Mouse (Mus musculus): ENCODE results near the gene Uspl1. TPM values are rescaled to one million over a fixed set of nuclear protein-coding genes. Genes with fewer than 3 reads are reported as not detected.

Gene Uspl1
- polyA plus RNA-seq, 1 experiment from 2014 or later = 31.1 TPM

DNA sequence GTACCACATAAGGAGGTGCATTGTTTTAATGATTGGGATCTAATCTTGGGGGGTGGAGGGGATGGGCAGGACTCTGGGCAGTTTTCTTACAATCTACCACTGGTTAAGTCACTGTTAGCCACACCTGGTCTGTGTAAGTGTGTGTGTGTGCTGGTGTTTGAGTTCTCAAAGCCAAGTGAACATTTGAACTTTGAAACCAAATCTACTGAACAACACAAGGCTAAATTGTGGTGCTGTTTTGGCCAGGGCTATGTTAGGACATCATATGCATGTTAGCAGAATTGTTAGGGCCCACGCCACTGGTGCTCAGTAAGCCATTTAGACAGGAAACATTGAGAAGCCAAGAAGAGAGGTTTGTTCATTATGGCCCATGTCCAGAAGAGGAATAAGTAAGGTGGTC, 14.6 kb downstream of the Uspl1 start:
- no peak overlapping the region for H3K9ac ChIP-seq (ENCODE audit: low read depth, low read length)
- no peaks in the 10 kb centered on the region for H3K27me3 ChIP-seq (replicated peaks; ENCODE audit: control insufficient read depth, insufficient read depth, low read length)
- H3K4me2 ChIP-seq (ENCODE audit: low read depth, low read length) = no peak overlapping the region
- 97% methylated on average over 1 of the region's 1 CpGs for WGBS
- no peak overlapping the region for H3K4me3 ChIP-seq (ENCODE audit: low read length)
- no peak for ATAC-seq
- no peak overlapping the region for H3K27ac ChIP-seq (ENCODE audit: low read length)
- H3K9me3 ChIP-seq (ENCODE audit: control insufficient read depth, low read length) = no peaks in the 10 kb centered on the region
- H3K4me1 ChIP-seq (ENCODE audit: control insufficient read depth, insufficient read depth, low read length) = peaks cover 5% of the 10 kb centered on the region; the same call in 1 of the 2 replicates
- H3K36me3 ChIP-seq (ENCODE audit: control insufficient read depth, insufficient read depth, low read length) = peaks cover 19% of the 10 kb centered on the region

DNA sequence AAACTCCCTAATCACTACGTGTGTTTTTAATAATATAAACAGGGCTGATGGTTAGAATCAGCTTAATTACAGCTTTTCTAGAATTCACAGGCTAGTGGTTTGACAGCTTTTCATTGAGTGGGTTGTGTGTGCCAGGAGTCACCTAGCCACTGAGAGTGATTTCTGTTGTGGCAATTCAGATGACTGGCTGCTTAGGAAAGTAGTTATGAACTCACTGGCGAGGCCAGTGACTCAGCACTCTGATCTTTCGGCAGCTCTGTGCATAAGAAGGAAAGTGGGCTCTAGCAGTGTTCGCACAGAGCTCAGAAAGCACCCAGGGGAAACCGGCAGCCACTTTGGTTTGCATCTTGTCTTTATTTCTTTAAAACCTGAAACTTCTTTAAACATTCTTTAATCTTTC, 18.8 kb downstream of the Uspl1 start:
- 74% methylated on average over 5 of the region's 5 CpGs for WGBS
- Histone ChIP-seq H3K9me3 (ENCODE audit: control insufficient read depth, low read length) (no peaks in the 10 kb centered on the region), H3K27me3 (replicated peaks; ENCODE audit: control insufficient read depth, insufficient read depth, low read length) (no peaks in the 10 kb centered on the region), H3K27ac (ENCODE audit: low read length) (no peak overlapping the region), H3K4me2 (ENCODE audit: low read depth, low read length) (no peak overlapping the region), H3K36me3 (ENCODE audit: control insufficient read depth, insufficient read depth, low read length) (peaks cover 28% of the 10 kb centered on the region), H3K9ac (ENCODE audit: low read depth, low read length) (no peak overlapping the region), H3K4me1 (ENCODE audit: control insufficient read depth, insufficient read depth, low read length) (no peaks in the 10 kb centered on the region), H3K4me3 (ENCODE audit: low read length) (no peak overlapping the region)
- ATAC-seq = no peak

DNA sequence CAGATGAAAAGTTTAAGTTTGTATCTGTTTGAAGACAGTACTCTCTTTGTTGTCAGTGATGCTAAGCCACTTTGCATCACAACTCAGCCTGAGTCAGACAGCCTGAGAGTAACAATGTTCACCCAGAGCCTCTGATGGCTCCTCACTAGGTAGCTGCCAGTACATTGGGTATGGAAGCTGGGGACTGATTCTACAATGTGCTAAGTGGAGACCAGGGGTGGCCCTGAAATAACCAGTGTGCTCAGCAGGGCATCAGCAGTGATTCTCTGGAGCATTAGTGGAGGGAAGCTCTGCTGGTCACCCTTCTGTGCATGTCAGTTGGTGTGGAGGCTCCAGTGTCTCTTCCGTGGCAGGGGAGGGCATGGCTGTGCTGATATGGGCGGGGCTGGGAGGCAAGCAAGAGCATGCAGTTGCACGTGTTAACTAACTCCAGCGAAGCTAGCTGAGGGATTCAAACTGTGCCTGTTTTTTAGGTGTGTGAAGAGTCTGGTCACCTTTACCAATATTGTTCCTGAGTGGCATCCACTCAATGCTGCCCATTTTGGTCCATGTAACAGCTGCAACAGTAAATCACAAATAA, 19.7 kb downstream of the Uspl1 start:
- no peak overlapping the region for H3K4me2 ChIP-seq (ENCODE audit: low read depth, low read length)
- no peak overlapping the region for H3K4me3 ChIP-seq (ENCODE audit: low read length)
- peaks cover 27% of the 10 kb centered on the region for H3K36me3 ChIP-seq (ENCODE audit: control insufficient read depth, insufficient read depth, low read length)
- H3K27me3 ChIP-seq (replicated peaks; ENCODE audit: control insufficient read depth, insufficient read depth, low read length) = no peaks in the 10 kb centered on the region
- WGBS = 80% methylated on average over 4 of the region's 4 CpGs
- H3K9me3 ChIP-seq (ENCODE audit: control insufficient read depth, low read length) = no peaks in the 10 kb centered on the region
- ATAC-seq = no peak
- no peak overlapping the region for H3K27ac ChIP-seq (ENCODE audit: low read length)
- no peaks in the 10 kb centered on the region for H3K4me1 ChIP-seq (ENCODE audit: control insufficient read depth, insufficient read depth, low read length)
- no peak overlapping the region for H3K9ac ChIP-seq (ENCODE audit: low read depth, low read length)

DNA sequence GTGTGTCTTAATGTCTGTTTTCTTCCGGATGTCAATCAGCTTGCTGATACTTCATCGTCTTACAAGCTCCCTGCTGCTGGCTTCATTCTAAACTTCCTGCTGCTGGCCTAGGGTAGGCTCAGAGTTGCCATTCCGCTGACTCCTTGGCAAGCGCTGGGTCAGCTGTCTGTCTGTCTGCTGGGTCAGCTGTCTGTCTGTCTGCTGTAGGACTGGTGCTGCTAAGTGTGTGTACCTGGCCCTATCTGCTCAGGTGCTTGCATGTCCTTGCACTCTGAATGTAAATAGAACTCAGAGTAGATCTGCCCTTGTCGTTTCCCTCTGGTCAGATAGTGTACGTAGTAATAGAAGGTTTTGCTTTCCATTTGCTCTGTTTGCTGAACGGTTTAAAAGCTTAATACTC, 20.7 kb downstream of the Uspl1 start:
- no peak overlapping the region for H3K4me2 ChIP-seq (ENCODE audit: low read depth, low read length)
- H3K9ac ChIP-seq (ENCODE audit: low read depth, low read length) = no peak overlapping the region
- no peaks in the 10 kb centered on the region for H3K4me1 ChIP-seq (ENCODE audit: control insufficient read depth, insufficient read depth, low read length)
- no peaks in the 10 kb centered on the region for H3K9me3 ChIP-seq (ENCODE audit: control insufficient read depth, low read length)
- peaks cover 21% of the 10 kb centered on the region for H3K36me3 ChIP-seq (ENCODE audit: control insufficient read depth, insufficient read depth, low read length)
- WGBS = 80% methylated on average over 7 of the region's 7 CpGs
- no peak; the same call in 1 of the 2 replicates for ATAC-seq
- no peaks in the 10 kb centered on the region for H3K27me3 ChIP-seq (replicated peaks; ENCODE audit: control insufficient read depth, insufficient read depth, low read length)
- H3K4me3 ChIP-seq (ENCODE audit: low read length) = no peak overlapping the region
- H3K27ac ChIP-seq (ENCODE audit: low read length) = no peak overlapping the region

DNA sequence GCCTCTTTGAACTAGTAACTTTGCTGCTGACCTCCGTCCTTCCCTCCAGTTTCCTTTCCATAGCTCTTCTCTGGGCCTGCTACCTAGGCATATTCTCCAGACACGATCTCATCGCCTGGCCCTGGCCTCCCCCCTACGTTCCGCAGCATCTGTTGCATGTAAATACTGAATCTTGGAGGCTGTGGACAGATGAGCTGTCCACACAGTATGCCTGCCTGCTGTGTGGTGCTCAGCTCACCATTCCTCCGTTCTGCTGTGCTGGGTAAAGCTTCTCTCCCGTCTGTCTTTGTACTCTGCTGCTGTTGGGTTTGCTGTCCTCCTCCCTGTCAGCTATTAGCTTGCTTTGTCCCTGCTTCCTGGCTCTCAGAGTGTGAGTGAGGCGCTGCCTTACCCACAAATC, 21.1 kb downstream of the Uspl1 start:
- Histone ChIP-seq H3K27ac (ENCODE audit: low read length) (no peak overlapping the region), H3K9ac (ENCODE audit: low read depth, low read length) (no peak overlapping the region), H3K4me2 (ENCODE audit: low read depth, low read length) (no peak overlapping the region), H3K27me3 (replicated peaks; ENCODE audit: control insufficient read depth, insufficient read depth, low read length) (no peaks in the 10 kb centered on the region), H3K36me3 (ENCODE audit: control insufficient read depth, insufficient read depth, low read length) (peaks cover 23% of the 10 kb centered on the region), H3K4me3 (ENCODE audit: low read length) (no peak overlapping the region), H3K9me3 (ENCODE audit: control insufficient read depth, low read length) (no peaks in the 10 kb centered on the region), H3K4me1 (ENCODE audit: control insufficient read depth, insufficient read depth, low read length) (no peaks in the 10 kb centered on the region)
- ATAC-seq = no peak
- WGBS = 73% methylated on average over 8 of the region's 8 CpGs

DNA sequence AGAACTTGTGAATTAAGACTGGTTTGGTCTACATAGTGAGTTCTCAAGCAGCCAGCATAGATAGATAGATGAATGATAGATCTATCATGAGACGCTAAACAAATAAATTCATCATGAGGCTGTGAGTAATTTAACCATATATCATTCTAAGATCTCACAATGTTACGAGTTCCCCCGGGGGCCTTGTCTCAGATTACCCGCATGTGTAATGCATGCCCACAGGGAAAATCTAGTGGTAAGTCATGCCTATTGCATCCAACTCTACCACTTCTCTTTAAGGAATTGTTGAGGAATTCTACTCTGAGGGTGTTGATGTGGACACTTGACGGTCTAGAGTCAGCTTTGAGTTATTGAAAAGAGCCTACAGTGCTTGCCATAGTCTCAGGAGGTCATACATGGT, 22.1 kb downstream of the Uspl1 start:
- no peak for ATAC-seq
- WGBS = 85% methylated on average over 5 of the region's 5 CpGs
- peaks cover 24% of the 10 kb centered on the region for H3K36me3 ChIP-seq (ENCODE audit: control insufficient read depth, insufficient read depth, low read length)
- no peak overlapping the region for H3K27ac ChIP-seq (ENCODE audit: low read length)
- no peaks in the 10 kb centered on the region for H3K4me1 ChIP-seq (ENCODE audit: control insufficient read depth, insufficient read depth, low read length)
- no peaks in the 10 kb centered on the region for H3K9me3 ChIP-seq (ENCODE audit: control insufficient read depth, low read length)
- H3K9ac ChIP-seq (ENCODE audit: low read depth, low read length) = no peak overlapping the region
- no peak overlapping the region for H3K4me3 ChIP-seq (ENCODE audit: low read length)
- H3K27me3 ChIP-seq (replicated peaks; ENCODE audit: control insufficient read depth, insufficient read depth, low read length) = no peaks in the 10 kb centered on the region
- H3K4me2 ChIP-seq (ENCODE audit: low read depth, low read length) = no peak overlapping the region

DNA sequence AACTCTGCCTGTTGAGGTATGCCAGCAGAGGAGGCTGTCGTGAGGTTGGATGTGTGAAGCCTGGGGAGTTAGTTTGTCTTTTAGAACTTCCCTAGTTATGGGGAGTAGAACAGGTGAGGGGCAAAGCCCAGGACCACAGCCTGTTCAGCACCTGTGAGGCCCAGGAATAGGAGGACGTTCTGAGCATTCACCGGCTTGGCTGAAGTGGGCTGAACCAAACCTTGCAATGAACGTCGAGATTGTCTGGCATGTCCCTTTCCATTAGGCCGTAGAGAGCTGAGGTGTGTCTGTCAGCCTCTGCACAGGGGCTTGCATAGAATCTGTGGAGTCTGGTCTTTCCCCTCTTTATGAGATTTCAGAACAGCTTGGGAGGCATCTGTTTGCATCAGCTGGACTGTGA, 23.5 kb downstream of the Uspl1 start:
- Histone ChIP-seq H3K9ac (ENCODE audit: low read depth, low read length) (no peak overlapping the region), H3K4me1 (ENCODE audit: control insufficient read depth, insufficient read depth, low read length) (no peaks in the 10 kb centered on the region), H3K9me3 (ENCODE audit: control insufficient read depth, low read length) (no peaks in the 10 kb centered on the region), H3K27ac (ENCODE audit: low read length) (no peak overlapping the region), H3K36me3 (ENCODE audit: control insufficient read depth, insufficient read depth, low read length) (peaks cover 24% of the 10 kb centered on the region), H3K4me2 (ENCODE audit: low read depth, low read length) (no peak overlapping the region), H3K4me3 (ENCODE audit: low read length) (no peak overlapping the region), H3K27me3 (replicated peaks; ENCODE audit: control insufficient read depth, insufficient read depth, low read length) (no peaks in the 10 kb centered on the region)
- ATAC-seq = no peak
- 79% methylated on average over 6 of the region's 6 CpGs for WGBS

DNA sequence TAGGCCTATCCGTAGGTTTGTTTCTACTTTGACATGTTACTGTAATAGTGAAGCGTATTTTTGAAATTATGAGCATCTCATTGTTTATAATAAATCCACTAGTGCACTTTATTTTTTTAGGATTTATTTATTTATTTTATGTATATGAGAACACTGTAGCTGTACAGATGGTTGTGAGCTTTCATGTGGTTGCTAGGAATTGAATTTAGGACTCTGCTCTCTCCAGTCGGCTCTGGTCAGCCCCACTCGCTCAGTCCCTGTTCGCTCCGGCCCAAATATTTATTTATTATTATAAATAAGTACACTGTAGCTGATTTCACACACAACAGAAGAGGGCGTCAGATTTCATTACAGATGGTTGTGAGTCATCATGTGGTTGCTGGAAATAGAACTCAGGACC, 24.6 kb downstream of the Uspl1 start:
- no peaks in the 10 kb centered on the region for H3K27me3 ChIP-seq (replicated peaks; ENCODE audit: control insufficient read depth, insufficient read depth, low read length)
- H3K9me3 ChIP-seq (ENCODE audit: control insufficient read depth, low read length) = no peaks in the 10 kb centered on the region
- peaks cover 19% of the 10 kb centered on the region for H3K36me3 ChIP-seq (ENCODE audit: control insufficient read depth, insufficient read depth, low read length)
- no peak overlapping the region for H3K27ac ChIP-seq (ENCODE audit: low read length)
- no peaks in the 10 kb centered on the region for H3K4me1 ChIP-seq (ENCODE audit: control insufficient read depth, insufficient read depth, low read length)
- H3K9ac ChIP-seq (ENCODE audit: low read depth, low read length) = no peak overlapping the region
- no peak for ATAC-seq
- 80% methylated on average over 7 of the region's 7 CpGs for WGBS
- no peak overlapping the region for H3K4me3 ChIP-seq (ENCODE audit: low read length)
- no peak overlapping the region for H3K4me2 ChIP-seq (ENCODE audit: low read depth, low read length)

DNA sequence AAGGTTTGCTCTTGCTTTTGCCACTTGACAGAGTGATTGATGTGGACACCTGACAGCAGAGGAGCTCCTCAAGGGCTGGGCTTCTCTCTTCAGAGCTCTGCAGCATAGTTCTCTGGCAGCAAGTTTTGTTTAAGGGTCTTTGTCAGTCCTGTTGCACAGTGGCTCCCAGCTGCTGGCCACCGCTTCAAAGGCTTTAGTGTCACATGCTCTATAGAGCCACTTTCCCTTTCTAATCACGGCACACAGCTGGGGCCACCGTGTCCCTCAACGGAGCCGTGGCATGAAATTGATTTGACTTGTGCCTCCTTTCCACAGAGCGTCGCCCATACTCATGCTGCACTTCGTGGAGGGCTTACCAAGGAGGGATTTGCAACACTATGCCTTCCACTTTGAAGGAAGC, 25.2 kb downstream of the Uspl1 start:
- Histone ChIP-seq H3K36me3 (ENCODE audit: control insufficient read depth, insufficient read depth, low read length) (peaks cover 14% of the 10 kb centered on the region), H3K4me3 (ENCODE audit: low read length) (no peak overlapping the region), H3K9me3 (ENCODE audit: control insufficient read depth, low read length) (no peaks in the 10 kb centered on the region), H3K27ac (ENCODE audit: low read length) (no peak overlapping the region), H3K27me3 (replicated peaks; ENCODE audit: control insufficient read depth, insufficient read depth, low read length) (no peaks in the 10 kb centered on the region), H3K9ac (ENCODE audit: low read depth, low read length) (no peak overlapping the region), H3K4me2 (ENCODE audit: low read depth, low read length) (no peak overlapping the region), H3K4me1 (ENCODE audit: control insufficient read depth, insufficient read depth, low read length) (no peaks in the 10 kb centered on the region)
- ATAC-seq = no peak
- WGBS = 82% methylated on average over 8 of the region's 8 CpGs

DNA sequence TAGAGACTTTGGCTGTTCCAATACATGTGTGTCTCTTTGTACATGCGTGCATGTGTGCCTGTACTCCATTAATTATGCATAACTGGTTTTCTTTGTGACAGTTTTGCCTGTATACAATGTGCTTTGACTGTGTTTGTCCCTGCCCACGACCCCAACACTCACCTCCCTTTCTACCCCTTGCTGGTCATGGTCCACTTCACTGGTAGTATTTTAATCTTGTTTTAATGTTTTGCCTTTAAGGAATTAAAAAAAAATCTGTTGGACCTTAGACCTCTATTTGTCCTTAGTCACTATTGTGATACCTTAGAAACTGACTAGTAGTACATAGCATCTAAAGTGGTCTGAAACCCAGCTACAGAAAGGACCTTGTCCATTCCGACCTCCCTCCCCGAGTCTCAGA, 26.9 kb downstream of the Uspl1 start:
- H3K27me3 ChIP-seq (replicated peaks; ENCODE audit: control insufficient read depth, insufficient read depth, low read length) = no peaks in the 10 kb centered on the region

More for the DNA sequence above, 26.9 kb downstream of the Uspl1 start:
- 93% methylated on average over 4 of the region's 4 CpGs for WGBS
- H3K36me3 ChIP-seq (ENCODE audit: control insufficient read depth, insufficient read depth, low read length) = peaks cover 10% of the 10 kb centered on the region
- no peak overlapping the region for H3K9ac ChIP-seq (ENCODE audit: low read depth, low read length)
- no peaks in the 10 kb centered on the region for H3K9me3 ChIP-seq (ENCODE audit: control insufficient read depth, low read length)
- no peak overlapping the region for H3K4me3 ChIP-seq (ENCODE audit: low read length)
- H3K27ac ChIP-seq (ENCODE audit: low read length) = no peak overlapping the region
- no peaks in the 10 kb centered on the region for H3K4me1 ChIP-seq (ENCODE audit: control insufficient read depth, insufficient read depth, low read length)
- H3K4me2 ChIP-seq (ENCODE audit: low read depth, low read length) = no peak overlapping the region
- no peak for ATAC-seq

Measured in intestine, embryonic 16.5 days (tissue).